Comparison of ENCODE assay signal across 7 mouse cellular contexts in genomic region chr17:12045861-12046273, GRCm38 (mm10).
DNase-seq lines count a peak whose midpoint lies in the region; ATAC-seq lines count a peak whose summit lies in the region.

No protein-coding gene starts in this region.

- H3K27ac ChIP-seq in neural tube, embryonic 15.5 days (replicated peaks), result 0 out of 2 replicates have a peak overlapping the region, but pooled peaks have one; percentile 23
- peak overlapping the region; percentile 61 for H3K27ac ChIP-seq in limb, embryonic 15.5 days

- no peak for DNase-seq in neural tube, embryonic 10.5 days (ENCODE audit: extremely low spot score, low spot score)
- DNase-seq in cerebellum, adult 8-10 months, result peak; percentile 56
- peak; percentile 32 to 70 for DNase-seq in gastrocnemius, postnatal 4 days (ENCODE audit: low spot score in 2 of 2)
- no peak for DNase-seq in thymus, postnatal 10 days (ENCODE audit: low spot score in 2 of 2)
- DNase-seq in kidney, postnatal 36 days, result no peak

- no peaks in the 10 kb centered on the region for H3K9me3 ChIP-seq in neural tube, embryonic 15.5 days (replicated peaks)
- H3K9me3 ChIP-seq in limb, embryonic 15.5 days, result no peaks in the 10 kb centered on the region

- H3K36me3 ChIP-seq in neural tube, embryonic 15.5 days, result no peaks in the 10 kb centered on the region
- no peaks in the 10 kb centered on the region for H3K36me3 ChIP-seq in limb, embryonic 15.5 days

- H3K4me3 ChIP-seq in neural tube, embryonic 15.5 days (replicated peaks), result no peak overlapping the region
- H3K4me3 ChIP-seq in limb, embryonic 15.5 days, result no peak overlapping the region

- no peaks in the 10 kb centered on the region for H3K27me3 ChIP-seq in neural tube, embryonic 15.5 days (replicated peaks)
- H3K27me3 ChIP-seq in limb, embryonic 15.5 days, result no peaks in the 10 kb centered on the region

- H3K4me1 ChIP-seq in neural tube, embryonic 15.5 days, result peaks cover 7% of the 10 kb centered on the region
- H3K4me1 ChIP-seq in limb, embryonic 15.5 days, result peaks cover 20% of the 10 kb centered on the region

- ATAC-seq in neural tube, embryonic 15.5 days (ENCODE audit: low FRiP score), result peak; percentile 53; the same call in 1 of the 2 replicates
- ATAC-seq in limb, embryonic 15.5 days (ENCODE audit: insufficient number of reproducible peaks, low FRiP score, low TSS enrichment, low read depth), result peak; percentile 74

- no peak overlapping the region for H3K4me2 ChIP-seq in neural tube, embryonic 15.5 days
- no peak overlapping the region for H3K4me2 ChIP-seq in limb, embryonic 15.5 days

- 41% methylated on average over 5 of the region's 5 CpGs for WGBS in neural tube, embryonic 15.5 days
- WGBS in limb, embryonic 15.5 days, result 38% methylated on average over 5 of the region's 5 CpGs

- H3K9ac ChIP-seq in neural tube, embryonic 15.5 days (replicated peaks), result no peak overlapping the region
- H3K9ac ChIP-seq in limb, embryonic 15.5 days, result no peak overlapping the region

Comparison
In these comparisons a context has a peak if more than half of its experiments do, and no peak if none do; other contexts are left out.
1. DNase-seq: peak in cerebellum, adult 8-10 months (single experiment) and gastrocnemius, postnatal 4 days (2 of 2); none in neural tube, embryonic 10.5 days (single experiment), thymus, postnatal 10 days (0 of 2) and kidney, postnatal 36 days (0 of 2).